Mouse (Mus musculus) frontal cortex, postnatal 36 days (tissue): Measurements from ENCODE around the gene Vsig10l.

Source experiments
- DNase-seq, 2 experiments: peaks; one replicate each; pipeline ENCODE4 v3.0.0; 2022; ENCODE audit warnings: low spot score in 2 of 2

The Vsig10l gene

GRCm38 (mm10) chr7:43454371-43454770, 8.6 kb upstream of the Vsig10l start:
- no peak for DNase-seq

- DNase-seq, result no peak
Measured at GRCm38 (mm10) chr7:43463976-43464375, 1.0 kb downstream of the Vsig10l start.

GRCm38 (mm10) chr7:43464864-43465343, 2.0 kb downstream of the Vsig10l start:
- DNase-seq, result no peak

GRCm38 (mm10) chr7:43465344-43466098, 2.6 kb downstream of the Vsig10l start:
- DNase-seq, result peak; percentile 70 to 75

- peak; percentile 71 to 73 for DNase-seq
Measured at GRCm38 (mm10) chr7:43466099-43466694, 3.2 kb downstream of the Vsig10l start.

- DNase-seq, result no peak
Measured at GRCm38 (mm10) chr7:43470373-43470772, 7.4 kb downstream of the Vsig10l start.

- no peak for DNase-seq
Measured at GRCm38 (mm10) chr7:43475706-43476105, 12.8 kb downstream of the Vsig10l start.

- no peak for DNase-seq
Measured at GRCm38 (mm10) chr7:43476376-43476775, 13.4 kb downstream of the Vsig10l start.

GRCm38 (mm10) chr7:43481191-43481590, 18.2 kb downstream of the Vsig10l start:
- DNase-seq, result peak; percentile 60 to 82

- DNase-seq, result no peak
Measured at GRCm38 (mm10) chr7:43482090-43482716, 19.3 kb downstream of the Vsig10l start.

- DNase-seq, result no peak
Measured at GRCm38 (mm10) chr7:43483236-43483635, 20.3 kb downstream of the Vsig10l start.

- peak; percentile 53 to 55 for DNase-seq
Measured at GRCm38 (mm10) chr7:43488646-43489045, 25.7 kb downstream of the Vsig10l start.

GRCm38 (mm10) chr7:43489631-43490125, 26.7 kb downstream of the Vsig10l start, which contains the start of gene Iglon5:
Gene Iglon5, minus strand, starts transcription at chr7:43490075.
- DNase-seq, result no peak

- peak; percentile 74 to 78 for DNase-seq
Measured at GRCm38 (mm10) chr7:43490182-43490584, 27.2 kb downstream of the Vsig10l start.

- no peak for DNase-seq
Measured at GRCm38 (mm10) chr7:43490861-43491260, 27.9 kb downstream of the Vsig10l start.

GRCm38 (mm10) chr7:43495343-43496021, 32.5 kb downstream of the Vsig10l start:
- DNase-seq, result peak; percentile 60 to 74

GRCm38 (mm10) chr7:43511707-43512478, 48.9 kb downstream of the Vsig10l start:
- no peak for DNase-seq

- DNase-seq, result no peak
Measured at GRCm38 (mm10) chr7:43512519-43512918, 49.6 kb downstream of the Vsig10l start.

GRCm38 (mm10) chr7:43515076-43515475, 52.1 kb downstream of the Vsig10l start:
- DNase-seq, result no peak

GRCm38 (mm10) chr7:43518341-43518740, 55.4 kb downstream of the Vsig10l start:
- no peak for DNase-seq
